Mouse (Mus musculus): Measurements from ENCODE around the gene Tmem234. TPM values are rescaled to one million over a fixed set of nuclear protein-coding genes. Genes with fewer than 3 reads are reported as not detected.

Tmem234 gene
- 29.8 TPM for polyA plus RNA-seq (2014; fragmentation: Illumina TruSeq; extraction: RNeasy Lipid Tissue Mini Kit (QIAGEN cat#74804))

DNA sequence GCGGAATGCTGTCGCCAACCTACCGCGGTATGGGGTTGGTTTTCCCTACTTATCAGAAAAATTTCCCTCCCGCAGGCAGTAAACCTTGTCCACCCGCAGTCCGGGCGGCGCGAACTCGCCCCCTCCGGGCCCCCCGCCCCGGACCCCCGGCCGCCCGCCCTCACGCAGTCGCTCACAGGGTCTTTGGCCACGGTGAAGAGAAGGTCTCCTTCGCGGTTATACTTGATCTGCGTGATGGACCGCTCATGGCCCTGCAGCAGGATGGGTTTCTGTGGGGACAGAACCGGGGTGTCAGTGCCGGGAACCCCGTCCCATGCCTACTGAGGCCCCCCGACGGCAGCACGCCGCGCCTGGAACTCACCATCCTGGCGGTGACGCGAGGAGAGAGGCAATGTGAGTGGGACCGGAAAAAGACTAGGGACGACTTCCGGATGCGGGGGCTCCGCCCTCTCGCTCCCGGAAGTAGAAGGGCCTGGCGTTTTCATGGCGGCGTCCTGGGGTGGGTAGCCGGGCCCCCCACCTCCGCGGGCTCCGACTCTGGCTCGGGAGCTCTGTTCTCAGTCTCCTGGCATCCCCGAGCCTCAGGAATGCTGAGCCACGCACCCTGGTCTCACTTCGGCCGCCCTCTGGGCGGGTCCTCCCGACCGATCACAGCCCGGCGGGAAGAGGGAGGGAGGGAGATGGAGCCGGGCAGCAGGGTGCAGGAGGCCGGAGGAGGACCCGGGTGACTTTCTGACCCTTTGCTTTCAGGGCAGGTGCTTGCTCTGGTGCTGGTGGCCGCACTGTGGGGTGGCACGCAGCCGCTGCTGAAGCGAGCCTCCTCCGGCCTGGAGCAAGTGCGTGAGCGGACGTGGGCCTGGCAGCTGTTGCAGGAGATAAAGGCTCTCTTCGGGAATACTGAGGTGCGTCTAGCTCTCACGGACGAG lies at the start of gene Tmem234, which contains the start of gene Eif3i:
Gene Tmem234, plus strand, starts transcription at position 436 of the 926 bp plus-strand sequence.
Gene Eif3i, minus strand, starts transcription at position 416 of the 926 bp plus-strand sequence.

DNA sequence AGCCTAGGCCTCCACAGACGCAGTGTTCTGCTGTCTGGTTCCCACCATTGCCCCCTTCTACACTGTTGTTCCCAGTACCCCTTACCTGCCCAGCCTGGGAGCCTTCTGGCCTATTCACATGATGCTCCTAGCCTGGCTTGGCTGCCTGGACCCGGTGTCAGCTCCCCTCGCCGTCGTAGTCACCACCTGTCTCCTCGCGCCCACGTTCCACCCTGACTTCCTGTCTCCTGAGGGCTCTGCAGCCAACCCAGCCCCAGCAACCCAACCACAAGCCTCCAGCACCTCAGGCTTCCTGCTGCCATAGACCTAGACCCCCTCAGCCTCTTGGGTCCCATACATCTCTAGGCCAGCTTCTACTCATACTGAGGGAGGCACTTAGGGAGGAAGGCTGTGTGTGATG lies 27.0 kb upstream of the Tmem234 start, which contains the start of gene Lck:
Gene Lck, minus strand, starts transcription at position 212 of the 400 bp plus-strand sequence.

DNA sequence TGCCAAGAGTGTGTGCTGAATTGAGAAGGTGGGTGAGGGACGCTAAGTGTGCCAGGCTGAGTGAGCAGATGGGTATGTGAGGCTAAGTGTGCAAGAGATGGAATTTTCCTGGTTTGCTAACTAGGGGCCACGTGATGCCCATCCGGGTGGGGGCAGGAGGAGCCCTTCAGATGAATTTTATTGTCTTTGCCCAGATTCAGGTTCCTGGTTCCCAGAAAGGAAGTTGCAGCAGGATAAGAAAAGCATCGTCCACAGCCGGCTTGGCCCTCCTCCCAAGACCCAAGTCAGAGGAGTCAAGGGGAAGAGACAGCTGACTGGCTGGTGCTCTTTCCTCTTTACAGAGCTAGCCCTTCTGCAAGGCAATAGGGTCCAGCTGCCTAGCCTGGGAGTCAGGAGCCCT lies 22.0 kb upstream of the Tmem234 start, which contains the start of gene Fam167b:
Gene Fam167b, minus strand, starts transcription at position 84 of the 400 bp plus-strand sequence.

DNA sequence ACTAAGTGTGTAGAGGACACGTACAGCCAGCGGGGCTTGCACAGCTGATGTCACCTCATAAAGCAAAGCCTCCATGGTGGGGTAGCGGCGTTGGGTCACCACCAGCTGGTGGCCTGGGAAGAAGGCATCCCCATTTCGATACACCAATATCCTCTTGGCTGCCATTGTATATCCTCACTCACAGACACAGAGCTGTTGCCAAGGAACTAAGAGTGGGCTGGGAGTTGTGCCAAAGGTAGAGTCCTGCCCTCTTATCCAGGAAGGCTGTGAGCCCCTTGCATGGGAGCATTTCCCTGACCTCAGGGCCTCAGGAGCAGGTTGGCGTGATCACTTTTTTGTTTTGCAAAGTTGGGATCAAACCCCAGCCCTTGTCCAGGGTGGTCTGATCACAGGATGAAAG lies 13.6 kb downstream of the Tmem234 start, which contains the start of gene Dcdc2b:
Gene Dcdc2b, minus strand, starts transcription at position 165 of the 400 bp plus-strand sequence.

DNA sequence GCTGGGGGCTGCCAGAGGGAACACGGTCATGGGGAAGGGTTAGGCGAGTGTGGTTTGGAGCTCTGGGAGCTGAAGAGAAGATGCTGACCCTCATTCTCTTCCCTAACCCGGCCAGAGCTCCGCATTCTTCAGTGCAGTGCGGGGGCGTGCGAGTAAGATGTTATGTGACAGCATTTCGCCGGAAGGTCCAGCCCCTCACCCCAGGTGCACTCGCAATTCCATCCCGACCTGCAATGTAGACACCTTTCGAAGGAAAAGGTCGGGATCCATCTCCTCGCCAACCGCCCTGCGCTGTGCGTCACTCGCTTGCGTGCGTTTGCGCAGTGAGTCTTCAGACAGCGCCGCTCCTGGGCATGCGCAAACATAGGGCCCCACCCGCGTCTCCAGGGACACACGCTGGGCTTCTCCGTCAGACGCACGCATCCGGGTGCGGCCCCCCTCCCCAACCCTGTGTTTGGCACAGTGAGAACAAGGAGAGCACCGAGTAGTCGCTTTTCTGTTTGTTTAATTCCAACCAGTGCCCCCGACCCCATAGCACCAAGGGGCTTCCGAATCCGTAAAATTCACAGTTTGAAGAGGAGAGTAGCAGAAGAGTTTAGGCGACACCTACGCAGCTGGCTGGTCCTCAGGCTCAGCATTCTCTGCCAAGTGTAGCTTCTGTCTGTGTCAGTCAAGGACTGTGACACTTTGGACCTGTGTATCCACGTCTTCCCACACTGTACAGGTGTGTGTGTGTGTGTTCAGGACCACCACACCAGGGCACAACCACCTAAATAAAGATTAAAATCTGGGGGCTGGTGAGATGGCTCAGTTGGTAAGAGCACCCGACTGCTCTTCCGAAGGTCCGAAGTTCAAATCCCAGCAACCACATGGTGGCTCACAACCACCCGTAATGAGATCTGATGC lies 18.6 kb downstream of the Tmem234 start, which contains the start of gene Iqcc:
Gene Iqcc, minus strand, starts transcription at position 314 of the 906 bp plus-strand sequence.

DNA sequence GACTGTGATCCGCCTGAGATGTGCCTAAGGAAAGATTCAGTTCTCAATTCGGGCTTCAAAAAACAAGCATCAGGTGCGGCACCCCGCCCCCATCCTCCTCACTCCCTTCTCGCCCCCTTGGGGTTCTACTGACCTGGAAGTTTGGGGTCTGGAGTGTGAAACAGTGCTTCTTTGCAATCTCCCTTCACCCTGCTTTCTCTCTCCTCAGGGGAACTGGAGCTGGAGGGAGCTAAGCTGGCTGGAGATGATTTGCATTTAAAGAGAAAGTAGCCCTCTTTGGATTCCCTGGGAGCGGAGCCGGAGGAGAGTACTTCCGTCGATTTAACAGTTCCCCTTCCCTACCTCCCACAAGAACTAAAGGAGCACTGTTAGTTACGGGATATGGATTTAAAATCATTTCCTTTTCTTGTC lies 23.2 kb downstream of the Tmem234 start, which contains the start of gene Ccdc28b:
Gene Ccdc28b, minus strand, starts transcription at position 267 of the 411 bp plus-strand sequence.

DNA sequence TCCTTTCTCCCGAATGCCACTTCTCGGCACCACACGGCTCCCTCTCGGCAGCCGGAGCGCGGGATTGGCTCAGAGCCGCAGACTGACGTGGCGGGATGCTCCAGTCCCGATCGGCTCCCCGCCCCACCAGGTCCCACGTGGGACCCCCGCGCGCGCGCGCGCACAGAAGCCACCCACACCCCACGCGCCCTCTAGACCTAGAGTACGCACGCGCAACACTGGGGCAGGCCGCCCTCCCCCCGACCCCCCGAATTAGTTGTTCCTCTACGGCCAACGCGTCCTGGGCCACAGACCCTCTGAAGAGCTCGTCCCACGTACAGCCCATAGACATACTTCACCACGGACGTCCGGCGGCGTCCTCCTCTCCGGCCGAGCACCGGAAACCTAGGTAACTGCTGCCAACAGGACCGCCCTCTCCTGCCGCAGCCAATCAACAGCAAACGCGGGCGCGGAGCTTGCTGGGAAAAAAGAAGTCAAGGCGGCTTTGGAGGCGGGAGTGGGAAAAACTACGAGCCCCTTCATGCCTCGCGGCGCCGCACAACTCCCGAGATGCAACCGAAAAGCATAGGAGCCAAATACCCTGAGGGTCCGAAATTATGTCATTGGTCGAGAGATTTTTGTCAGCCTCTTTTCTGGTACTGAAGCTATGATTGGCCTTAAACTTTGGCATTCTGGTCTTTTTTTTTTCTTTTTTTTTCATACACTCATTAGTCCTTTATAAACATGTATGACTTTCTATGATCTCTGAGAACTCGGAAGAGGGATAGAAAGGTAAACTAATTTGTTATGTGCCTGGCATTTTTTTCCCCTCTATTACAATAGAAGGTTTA lies 40.4 kb downstream of the Tmem234 start, which contains the start of gene Txlna:
Gene Txlna, minus strand, starts transcription at position 428 of the 830 bp plus-strand sequence.

DNA sequence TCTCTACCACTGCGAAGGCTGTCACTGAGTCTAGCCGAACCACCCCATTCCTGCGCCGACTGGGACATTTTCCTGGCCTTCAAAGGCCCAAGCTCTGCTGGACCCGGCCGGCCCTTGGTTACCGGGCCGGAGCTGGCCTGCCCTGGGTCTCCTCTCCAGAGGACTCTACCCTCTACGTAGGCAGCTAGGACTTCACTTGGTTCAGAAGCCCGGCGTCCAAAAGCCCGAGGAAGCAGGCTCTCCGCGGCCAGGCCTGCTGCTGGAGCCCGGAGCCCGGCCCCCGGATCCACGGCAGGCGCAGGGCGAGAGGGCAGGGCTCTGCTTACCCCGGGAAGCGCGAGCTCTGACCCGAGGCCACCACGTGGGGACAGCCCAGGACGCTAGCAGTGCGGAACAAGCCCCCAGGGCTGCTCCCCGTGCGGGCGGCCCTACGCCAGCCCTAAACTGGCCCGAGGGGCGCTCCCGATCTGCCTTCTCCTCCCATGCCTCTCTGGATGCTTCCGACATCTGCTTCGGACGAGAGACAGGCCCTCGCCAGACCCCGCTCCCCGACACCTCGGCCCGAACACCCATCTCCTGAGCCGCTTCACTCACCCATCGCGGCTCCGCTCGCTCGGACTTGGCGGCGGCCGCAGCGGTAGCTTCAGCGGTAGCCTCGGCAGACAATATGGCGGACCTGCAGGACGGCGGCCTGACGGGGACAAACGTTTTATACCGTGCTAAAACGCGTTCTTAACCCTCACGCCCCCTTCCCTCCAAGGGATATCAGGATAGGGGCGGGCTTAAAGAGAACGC lies 71.8 kb downstream of the Tmem234 start, which contains the start of gene Kpna6:
Gene Kpna6, minus strand, starts transcription at position 685 of the 795 bp plus-strand sequence.

Other genes with a start within 250 kb of the Tmem234 start
- gene Zbtb8a, start 222.6 kb upstream of the Tmem234 start, polyA plus RNA-seq (2014; fragmentation: Illumina TruSeq; extraction: RNeasy Lipid Tissue Mini Kit (QIAGEN cat#74804)), result 4.2 TPM
- 18.5 TPM for gene Zbtb8b, start 159.8 kb upstream of the Tmem234 start, polyA plus RNA-seq (2014; fragmentation: Illumina TruSeq; extraction: RNeasy Lipid Tissue Mini Kit (QIAGEN cat#74804))
- 8.4 TPM for gene Bsdc1, start 139.1 kb upstream of the Tmem234 start, polyA plus RNA-seq (2014; fragmentation: Illumina TruSeq; extraction: RNeasy Lipid Tissue Mini Kit (QIAGEN cat#74804))
- gene Tssk3, start 109.6 kb upstream of the Tmem234 start, polyA plus RNA-seq (2014; fragmentation: Illumina TruSeq; extraction: RNeasy Lipid Tissue Mini Kit (QIAGEN cat#74804)), result not detected
- not detected for gene Fam229a, start 109.5 kb upstream of the Tmem234 start, polyA plus RNA-seq (2014; fragmentation: Illumina TruSeq; extraction: RNeasy Lipid Tissue Mini Kit (QIAGEN cat#74804))
- gene Marcksl1, start 87.1 kb upstream of the Tmem234 start, polyA plus RNA-seq (2014; fragmentation: Illumina TruSeq; extraction: RNeasy Lipid Tissue Mini Kit (QIAGEN cat#74804)), result 220 TPM
- gene Hdac1, start 58.0 kb upstream of the Tmem234 start, polyA plus RNA-seq (2014; fragmentation: Illumina TruSeq; extraction: RNeasy Lipid Tissue Mini Kit (QIAGEN cat#74804)), result 51.0 TPM
- 0.66 TPM for gene Lck, start 27.0 kb upstream of the Tmem234 start, polyA plus RNA-seq (2014; fragmentation: Illumina TruSeq; extraction: RNeasy Lipid Tissue Mini Kit (QIAGEN cat#74804))
- gene Fam167b, start 22.1 kb upstream of the Tmem234 start, polyA plus RNA-seq (2014; fragmentation: Illumina TruSeq; extraction: RNeasy Lipid Tissue Mini Kit (QIAGEN cat#74804)), result 0.94 TPM
- 20.0 TPM for gene Eif3i, start within 50 bp of the Tmem234 start, polyA plus RNA-seq (2014; fragmentation: Illumina TruSeq; extraction: RNeasy Lipid Tissue Mini Kit (QIAGEN cat#74804))
- gene Dcdc2b, start 13.6 kb downstream of the Tmem234 start, polyA plus RNA-seq (2014; fragmentation: Illumina TruSeq; extraction: RNeasy Lipid Tissue Mini Kit (QIAGEN cat#74804)), result not detected
- gene Iqcc, start 18.4 kb downstream of the Tmem234 start, polyA plus RNA-seq (2014; fragmentation: Illumina TruSeq; extraction: RNeasy Lipid Tissue Mini Kit (QIAGEN cat#74804)), result 4.9 TPM
- gene Ccdc28b, start 23.3 kb downstream of the Tmem234 start, polyA plus RNA-seq (2014; fragmentation: Illumina TruSeq; extraction: RNeasy Lipid Tissue Mini Kit (QIAGEN cat#74804)), result 4.1 TPM
- 20.1 TPM for gene Txlna, start 40.4 kb downstream of the Tmem234 start, polyA plus RNA-seq (2014; fragmentation: Illumina TruSeq; extraction: RNeasy Lipid Tissue Mini Kit (QIAGEN cat#74804))
- gene Kpna6, start 72.1 kb downstream of the Tmem234 start, polyA plus RNA-seq (2014; fragmentation: Illumina TruSeq; extraction: RNeasy Lipid Tissue Mini Kit (QIAGEN cat#74804)), result 60.3 TPM
- 0.43 TPM for gene Tmem39b, start 96.2 kb downstream of the Tmem234 start, polyA plus RNA-seq (2014; fragmentation: Illumina TruSeq; extraction: RNeasy Lipid Tissue Mini Kit (QIAGEN cat#74804))
- 354 TPM for gene Khdrbs1, start 141.6 kb downstream of the Tmem234 start, polyA plus RNA-seq (2014; fragmentation: Illumina TruSeq; extraction: RNeasy Lipid Tissue Mini Kit (QIAGEN cat#74804))
- gene Ptp4a2, start 210.6 kb downstream of the Tmem234 start, polyA plus RNA-seq (2014; fragmentation: Illumina TruSeq; extraction: RNeasy Lipid Tissue Mini Kit (QIAGEN cat#74804)), result 2,436 TPM